Mouse (Mus musculus) liver, postnatal 0 days (tissue): ENCODE data around the gene Zfp566.

Source experiments
- CTCF ChIP-seq: sonication (generic); IDR thresholded peaks from 2 replicates; pipeline ENCODE4 v1.5.1; 2016; ENCODE audit warnings: antibody characterized with exemption, low read depth
- EP300 ChIP-seq: IDR thresholded peaks from 2 replicates; pipeline ENCODE4 v1.6.1; 2016; ENCODE audit warnings: antibody characterized with exemption, low read depth, mild to moderate bottlenecking

- TF ChIP-seq CTCF: no peak
- TF ChIP-seq EP300: no peak
These were observed 61.8 kb downstream of the Zfp566 start for GRCm38 (mm10) chr7:30028572-30028971.
